Mouse (Mus musculus) heart, postnatal 0 days (tissue): ENCODE measurements around the gene Prkab2.

Source experiments
- CTCF ChIP-seq: IDR thresholded peaks from 2 replicates; pipeline ENCODE4 v1.5.1; 2016; ENCODE audit warnings: antibody characterized with exemption, control low read depth, low read depth
- EP300 ChIP-seq: IDR thresholded peaks from 2 replicates; pipeline ENCODE4 v1.6.1; 2016; ENCODE audit warnings: antibody characterized with exemption, low read depth

DNA sequence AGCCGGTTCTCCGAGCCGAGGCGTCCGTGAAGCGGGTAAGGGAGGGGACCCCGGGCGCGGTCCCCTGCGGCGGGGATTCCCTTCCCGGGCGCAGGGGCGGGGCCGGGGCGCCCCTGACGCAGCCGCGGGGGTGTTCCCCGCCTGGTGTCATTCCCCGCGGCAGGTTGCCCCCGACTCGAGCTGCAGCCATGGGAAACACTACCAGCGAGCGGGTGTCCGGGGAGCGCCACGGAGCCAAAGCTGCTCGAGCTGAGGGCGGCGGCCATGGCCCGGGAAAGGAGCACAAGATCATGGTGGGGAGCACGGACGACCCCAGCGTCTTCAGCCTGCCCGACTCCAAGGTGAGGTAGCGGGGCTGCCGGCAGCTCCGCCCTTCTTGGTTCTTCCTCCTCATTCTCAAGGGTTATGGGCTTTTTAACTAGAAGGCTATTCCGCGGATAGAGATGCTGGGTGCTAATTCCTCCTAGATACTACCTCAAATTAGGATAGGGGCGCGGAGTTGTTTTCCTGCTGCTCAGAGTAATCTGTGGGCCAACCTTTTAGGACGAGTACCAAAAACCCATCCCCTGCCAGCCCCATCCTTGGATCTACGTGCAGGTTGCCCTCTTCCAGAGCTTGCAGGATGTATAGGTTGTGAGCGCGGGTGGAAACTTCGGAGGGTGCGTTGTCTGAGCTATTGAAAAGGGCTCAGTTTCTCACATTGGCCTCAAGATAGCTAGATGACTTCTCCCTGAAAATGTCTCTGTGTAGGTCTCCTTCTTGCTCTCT is 617 bp downstream of the Prkab2 start:
- TF ChIP-seq EP300 (no peak), CTCF (no peak)
